Mouse (Mus musculus) 416B (cell line): ENCODE data around the gene Gm29735.
A peak's percentile ranks its signal among the peaks of the same experiment; 100 is the strongest.
"Not testable (repeated sequence)": the region's sequence is repeated elsewhere in the genome, so short reads cannot be mapped to it uniquely, and the experiment has no call there.

Source experiments
- DNase-seq: peaks from one replicate; pipeline ENCODE4 v3.0.0; 2011; ENCODE audit warnings: low read depth

Gm29735 gene

GRCm38 (mm10) chr7:142157013-142157412, at the start of gene Gm29735:
Gene Gm29735 (minus strand): TSS chr7:142157113.
- not testable (repeated sequence) for DNase-seq

DNA sequence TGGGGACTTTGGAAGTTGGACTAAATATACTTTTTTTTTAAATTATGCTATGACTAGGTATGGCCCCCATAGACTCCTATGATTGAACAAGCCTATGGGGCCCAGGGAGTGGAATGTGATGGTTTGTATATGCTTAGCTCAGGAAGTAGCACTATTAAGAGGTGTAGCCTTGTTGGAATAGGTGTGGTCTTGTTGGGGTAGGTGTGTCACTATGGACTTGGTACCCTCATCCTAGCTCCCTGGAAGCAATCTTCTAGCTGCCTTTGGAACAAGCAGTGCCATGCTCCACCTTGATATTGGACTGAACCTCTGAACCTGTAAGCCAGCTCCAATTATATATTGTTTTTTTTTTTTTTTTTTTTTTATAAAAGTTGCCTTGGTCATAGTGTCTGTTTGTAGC, 48.6 kb upstream of the Gm29735 start:
- DNase-seq, result no peak

DNA sequence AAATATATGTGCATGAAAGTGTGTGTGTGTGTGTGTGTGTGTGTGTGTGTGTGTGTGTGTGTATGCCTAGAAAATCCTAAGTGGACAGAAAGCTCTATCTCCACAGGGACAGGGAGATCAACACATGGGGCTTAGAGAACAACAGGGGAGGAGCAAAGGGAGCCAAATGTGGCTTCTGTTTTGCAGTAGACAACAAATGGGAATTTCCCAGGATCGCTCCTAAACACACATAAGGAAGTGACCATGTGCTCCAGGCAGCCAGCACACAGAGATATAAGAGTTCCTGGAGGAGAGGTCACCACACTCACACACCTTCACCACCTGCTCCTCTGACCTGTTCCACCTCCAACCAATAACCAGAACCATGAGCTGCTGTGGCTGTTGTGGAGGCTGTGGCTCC, 44.2 kb upstream of the Gm29735 start, which contains the start of gene Krtap5-3:
Gene Krtap5-3, plus strand, starts transcription at position 301 of the 400 bp plus-strand sequence.
- no peak for DNase-seq

DNA sequence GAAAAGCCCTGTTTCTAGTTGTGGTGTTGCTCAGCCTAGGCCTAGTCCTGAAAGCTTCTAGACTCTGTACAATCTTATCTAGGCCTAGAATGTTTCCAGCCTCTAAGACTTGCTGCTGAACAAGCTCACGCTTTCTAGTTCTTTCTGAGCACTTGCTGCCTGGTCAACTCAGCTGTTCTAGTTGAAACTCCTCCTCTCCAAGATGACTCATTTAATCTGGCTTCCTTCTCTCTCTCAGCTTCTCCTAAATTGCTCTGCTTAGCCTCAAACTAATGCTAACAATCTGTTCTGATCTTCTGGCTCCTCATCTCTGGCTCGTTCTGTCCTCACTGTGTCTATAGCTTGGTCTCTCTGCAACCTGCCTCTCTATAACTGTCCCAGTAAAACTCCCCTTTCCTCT, 41.8 kb upstream of the Gm29735 start:
- DNase-seq, result peak; percentile 20

DNA sequence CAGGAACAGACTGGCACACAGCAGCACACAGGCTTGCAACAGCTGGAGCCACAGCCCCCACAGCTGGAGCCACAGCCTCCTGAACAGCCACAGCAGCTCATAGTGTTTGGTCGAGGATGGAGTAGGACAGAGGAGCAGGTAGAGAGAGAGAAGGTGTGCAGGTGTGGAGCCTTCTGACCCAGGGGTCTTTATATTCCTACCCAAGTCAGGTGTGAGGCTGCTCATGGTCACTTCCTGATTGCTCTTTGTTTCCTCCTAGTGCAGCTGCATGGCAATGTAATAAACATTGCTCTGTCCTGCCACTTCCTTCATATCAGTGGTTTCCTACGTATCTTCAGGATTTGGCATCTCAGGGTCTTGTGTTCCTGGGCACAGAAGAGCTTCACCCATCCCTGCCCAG, 33.4 kb upstream of the Gm29735 start, which contains the start of gene Gm10153:
Gene Gm10153, minus strand, starts transcription at position 101 of the 400 bp plus-strand sequence.
- no peak for DNase-seq

GRCm38 (mm10) chr7:142188156-142188555, 31.2 kb upstream of the Gm29735 start:
- no peak for DNase-seq

DNA sequence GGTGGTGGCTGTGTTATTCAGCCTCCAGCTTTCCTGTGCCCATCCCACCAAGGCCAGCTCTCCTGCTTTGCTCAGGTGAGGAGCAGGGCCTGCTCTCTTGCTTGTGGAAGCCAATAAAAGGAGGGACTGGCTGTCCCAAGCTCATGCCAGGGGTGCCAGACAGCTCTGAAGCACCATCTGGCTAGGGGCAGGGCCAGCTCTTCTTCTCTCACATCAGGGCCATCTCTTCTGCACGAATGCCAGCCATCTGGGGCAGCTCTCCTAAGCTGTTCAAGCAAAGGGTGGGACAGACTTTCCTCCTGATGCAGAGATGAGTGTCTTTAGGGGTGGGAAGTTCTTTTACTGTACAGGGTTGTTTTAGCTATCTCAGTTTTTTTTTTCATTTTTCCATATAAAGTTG, 24.1 kb upstream of the Gm29735 start:
- DNase-seq, result no peak

DNA sequence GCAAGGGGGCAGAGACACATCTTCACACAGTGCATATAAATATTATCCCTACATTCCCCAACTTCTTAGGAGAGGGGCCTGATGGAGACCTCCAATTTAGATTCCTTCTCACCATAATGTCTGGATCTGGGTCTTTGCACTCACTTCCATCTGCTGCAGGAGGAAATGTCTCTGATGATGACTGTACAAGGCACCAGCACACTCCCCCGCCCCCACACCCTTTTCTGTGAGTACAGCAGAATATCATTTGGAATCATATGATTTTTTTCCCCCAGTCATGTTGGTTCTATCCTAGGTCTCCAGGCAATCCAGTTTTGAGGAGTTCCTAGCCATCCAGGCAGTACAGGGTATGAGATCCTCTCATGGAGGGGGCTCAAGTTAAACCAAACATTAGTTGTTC, 21.8 kb upstream of the Gm29735 start:
- no peak for DNase-seq

- DNase-seq, result not testable (repeated sequence)
Observed at GRCm38 (mm10) chr7:142175905-142176304, 19.0 kb upstream of the Gm29735 start, which contains the start of gene Krtap5-2. Gene Krtap5-2 (minus strand): TSS chr7:142176005.

GRCm38 (mm10) chr7:142169836-142170235, 12.9 kb upstream of the Gm29735 start:
- DNase-seq, result peak; percentile 60

- not testable (repeated sequence) for DNase-seq
Observed at GRCm38 (mm10) chr7:142165639-142166038, 8.7 kb upstream of the Gm29735 start, which contains the start of gene Gm4553. Gene Gm4553 (minus strand): TSS chr7:142165739.

DNA sequence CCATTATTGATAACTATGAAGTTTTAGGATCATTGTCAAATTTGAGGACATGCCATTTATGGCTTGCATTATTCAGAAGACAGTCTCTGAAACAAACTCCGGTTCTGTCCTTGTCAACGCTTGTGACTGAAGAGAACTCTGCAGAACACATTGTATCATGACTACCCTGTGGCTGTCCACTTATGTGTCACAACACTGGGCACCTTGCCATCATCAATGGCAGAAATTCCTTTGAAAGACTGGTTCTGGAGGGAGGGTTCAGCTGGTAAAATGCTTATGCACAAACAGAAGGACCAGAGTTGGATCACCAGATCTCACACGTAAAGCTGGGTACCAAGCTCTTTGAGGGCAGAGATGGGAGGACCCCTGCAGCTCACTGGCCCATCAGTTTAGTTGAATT, 2.5 kb upstream of the Gm29735 start:
- DNase-seq, result no peak

GRCm38 (mm10) chr7:142155308-142155707, 1.6 kb downstream of the Gm29735 start:
- no peak for DNase-seq

DNA sequence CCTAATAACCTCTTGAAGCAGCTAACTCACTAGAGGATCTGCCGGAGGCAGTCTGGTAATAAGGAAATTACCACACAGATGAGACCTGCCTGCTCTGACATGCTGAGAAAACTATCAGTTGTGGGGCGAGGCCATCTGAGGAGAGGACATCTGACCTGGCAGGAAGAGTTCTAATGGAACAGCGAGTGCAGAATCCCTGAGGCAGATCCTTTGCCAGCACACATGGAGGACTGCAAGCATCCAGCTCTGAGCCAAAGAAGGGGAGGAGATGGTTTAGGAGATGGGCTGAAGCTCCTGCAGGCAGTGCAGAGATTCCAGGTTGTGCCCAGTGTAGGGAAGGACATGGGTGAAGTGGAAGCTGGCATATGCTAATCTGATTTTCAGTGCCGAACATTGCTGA, 4.7 kb downstream of the Gm29735 start:
- DNase-seq, result no peak

DNA sequence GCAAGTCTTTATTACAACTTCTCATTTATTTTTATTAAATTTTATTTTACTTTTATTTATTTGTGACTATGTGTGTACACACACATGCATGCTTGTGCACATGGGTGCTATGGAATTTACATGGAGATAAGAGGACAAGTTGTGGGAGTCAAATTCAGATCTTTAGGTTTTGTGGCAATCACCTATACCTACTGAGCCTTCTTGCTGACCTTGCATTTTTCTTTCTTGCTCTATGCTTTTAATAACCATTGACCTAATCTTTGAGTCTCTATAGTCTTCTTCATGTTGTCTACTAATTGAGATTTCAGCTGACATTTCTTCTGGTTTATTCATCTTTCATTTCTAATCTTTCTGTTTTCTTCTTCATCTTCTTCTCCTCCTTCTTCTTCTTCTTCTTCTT, 8.3 kb downstream of the Gm29735 start:
- no peak for DNase-seq

GRCm38 (mm10) chr7:142146033-142146432, 10.9 kb downstream of the Gm29735 start:
- peak; percentile 70 for DNase-seq

DNA sequence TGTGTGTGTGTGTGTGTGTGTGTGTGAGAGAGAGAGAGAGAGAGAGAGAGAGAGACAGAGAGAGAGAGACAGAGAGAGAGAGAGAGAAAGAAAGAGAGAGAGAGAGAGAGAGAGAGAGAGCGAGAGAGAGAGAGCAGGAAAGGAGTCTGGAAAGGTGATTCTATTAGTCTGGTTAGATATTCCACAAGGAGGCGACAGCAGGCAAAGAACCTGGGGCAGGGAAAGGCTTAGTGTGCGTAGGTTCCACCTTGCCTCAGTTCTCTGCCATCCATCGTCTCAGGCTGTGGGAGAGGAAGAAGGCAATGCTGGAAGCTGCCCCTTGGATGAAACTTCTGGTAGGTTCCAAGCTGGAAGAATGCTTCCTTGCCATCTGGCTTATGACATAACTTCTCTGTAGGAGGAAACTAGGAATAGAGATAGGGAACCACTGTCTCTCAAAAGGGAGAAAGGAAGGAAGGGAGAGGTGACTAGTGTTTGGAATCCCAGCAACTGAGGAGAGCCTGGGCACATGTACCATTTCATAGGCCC, 11.4 kb downstream of the Gm29735 start:
- no peak for DNase-seq

GRCm38 (mm10) chr7:142144507-142144906, 12.4 kb downstream of the Gm29735 start, which contains the start of gene Gm45337:
Gene Gm45337 (minus strand): TSS chr7:142144607.
- DNase-seq, result no peak

DNA sequence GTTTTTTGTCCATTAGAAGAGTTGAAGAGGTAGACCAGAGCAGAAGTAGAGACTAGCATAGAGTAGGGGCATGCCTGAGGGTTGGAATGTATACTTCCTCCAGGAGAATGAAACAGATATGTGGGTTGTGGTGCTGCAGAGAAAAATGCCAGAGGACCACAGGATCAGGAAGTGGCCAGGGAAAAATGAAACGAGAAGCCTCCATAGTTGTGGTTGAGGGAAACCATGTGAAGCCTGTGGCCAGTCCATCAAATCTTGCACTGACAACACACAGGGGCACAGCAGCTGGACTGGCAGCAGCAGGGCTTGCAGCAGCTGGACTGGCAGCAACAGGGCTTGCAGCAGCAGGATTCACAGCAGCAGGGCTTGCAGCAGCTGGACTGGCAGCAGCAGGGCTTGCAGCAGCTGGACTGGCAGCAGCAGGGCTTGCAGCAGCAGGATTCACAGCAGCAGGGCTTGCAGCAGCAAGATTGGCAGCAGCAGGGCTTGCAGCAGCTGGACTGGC, 13.4 kb downstream of the Gm29735 start:
- peak; percentile 3 for DNase-seq

GRCm38 (mm10) chr7:142140696-142141095, 16.2 kb downstream of the Gm29735 start:
- no peak for DNase-seq

- DNase-seq, result not testable (repeated sequence)
Observed at GRCm38 (mm10) chr7:142135934-142136333, 21.0 kb downstream of the Gm29735 start, which contains the start of gene Gm39115. Gene Gm39115 (minus strand): TSS chr7:142136034.

DNA sequence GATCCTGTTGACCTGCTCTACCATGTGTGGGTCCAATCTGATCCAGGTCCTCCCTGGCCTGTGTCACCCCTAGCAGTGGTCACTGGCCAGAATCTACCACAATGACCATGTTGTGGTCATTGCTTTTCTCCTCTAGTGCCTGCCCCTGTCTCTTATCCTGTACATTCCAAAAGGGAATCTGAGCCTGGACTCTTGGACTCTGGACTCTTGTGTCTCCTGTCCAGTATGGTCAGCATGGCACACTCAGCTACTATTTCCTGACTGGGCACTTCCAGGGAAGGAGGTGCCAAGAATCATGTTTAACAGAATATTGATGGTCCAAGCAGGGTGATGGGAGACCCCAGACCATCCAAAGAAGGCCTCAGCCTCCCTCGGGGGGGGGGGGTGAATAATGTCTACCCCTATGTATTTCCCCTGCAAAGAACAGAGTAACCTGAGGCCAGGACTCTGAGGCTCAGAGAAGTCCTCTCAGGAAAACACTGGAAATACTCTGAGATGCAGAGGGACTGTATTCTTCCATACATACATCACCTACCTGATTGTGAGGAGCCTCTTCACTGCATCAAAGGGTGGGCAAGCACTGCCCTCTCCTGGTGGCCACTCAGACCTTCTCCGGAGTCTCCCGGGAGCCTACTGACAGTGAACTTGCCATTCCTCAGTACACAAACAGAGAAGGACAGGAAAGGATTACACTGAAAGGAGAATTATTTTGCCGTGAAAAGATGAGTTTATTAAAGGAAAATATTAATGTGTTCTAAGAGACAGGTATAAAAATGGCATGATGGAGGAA, 22.5 kb downstream of the Gm29735 start:
- DNase-seq, result no peak

DNA sequence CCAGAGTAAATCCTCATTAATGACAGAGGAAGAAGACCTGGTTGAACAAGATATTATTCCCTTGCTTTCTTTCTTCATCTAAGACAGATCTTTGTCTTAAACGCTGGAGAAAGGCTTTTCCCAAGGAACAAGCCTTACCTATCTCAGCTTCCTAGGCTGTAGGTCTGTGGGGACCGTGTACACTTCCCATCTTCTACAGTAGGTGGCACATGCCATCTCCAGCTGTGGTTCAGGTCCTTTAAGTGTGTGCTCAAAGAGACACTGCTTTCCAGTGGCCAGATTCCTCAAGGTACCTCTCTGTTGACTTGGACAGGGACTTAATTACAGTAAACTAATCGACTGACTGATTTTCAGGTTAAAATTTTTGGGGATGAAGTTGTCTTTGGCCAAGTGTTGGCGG, 28.1 kb downstream of the Gm29735 start:
- DNase-seq, result peak; percentile 19
